Mouse (Mus musculus): ENCODE measurements around the gene Gm49601. TPM values are rescaled to one million over a fixed set of nuclear protein-coding genes. Genes with fewer than 3 reads are reported as not detected.

Gene Gm49601
- total and polyA plus RNA-seq, 2 experiments from 2014 or later, result 4.9 to 33.4 TPM

DNA sequence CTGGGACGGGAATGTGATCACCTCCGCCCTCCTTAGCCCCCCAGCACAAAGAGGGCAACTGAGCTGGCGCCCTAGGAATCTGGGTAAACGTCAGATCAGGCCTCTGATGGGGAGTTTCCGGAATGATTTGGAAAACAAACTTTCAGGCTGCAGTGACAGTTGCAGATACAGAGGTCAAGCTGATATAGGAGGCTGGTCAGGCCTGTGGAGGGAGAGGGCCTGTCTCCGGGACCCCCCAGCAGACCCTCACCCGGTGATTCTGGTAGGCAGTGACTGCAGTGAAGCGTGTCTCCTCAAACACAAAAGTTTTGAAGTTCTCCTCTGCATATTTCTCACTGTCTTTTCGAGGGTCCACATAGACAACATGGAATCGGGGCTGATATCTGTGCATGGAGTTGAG, 43.1 kb downstream of the Gm49601 start:
- H3K9ac ChIP-seq, result no peak overlapping the region

DNA sequence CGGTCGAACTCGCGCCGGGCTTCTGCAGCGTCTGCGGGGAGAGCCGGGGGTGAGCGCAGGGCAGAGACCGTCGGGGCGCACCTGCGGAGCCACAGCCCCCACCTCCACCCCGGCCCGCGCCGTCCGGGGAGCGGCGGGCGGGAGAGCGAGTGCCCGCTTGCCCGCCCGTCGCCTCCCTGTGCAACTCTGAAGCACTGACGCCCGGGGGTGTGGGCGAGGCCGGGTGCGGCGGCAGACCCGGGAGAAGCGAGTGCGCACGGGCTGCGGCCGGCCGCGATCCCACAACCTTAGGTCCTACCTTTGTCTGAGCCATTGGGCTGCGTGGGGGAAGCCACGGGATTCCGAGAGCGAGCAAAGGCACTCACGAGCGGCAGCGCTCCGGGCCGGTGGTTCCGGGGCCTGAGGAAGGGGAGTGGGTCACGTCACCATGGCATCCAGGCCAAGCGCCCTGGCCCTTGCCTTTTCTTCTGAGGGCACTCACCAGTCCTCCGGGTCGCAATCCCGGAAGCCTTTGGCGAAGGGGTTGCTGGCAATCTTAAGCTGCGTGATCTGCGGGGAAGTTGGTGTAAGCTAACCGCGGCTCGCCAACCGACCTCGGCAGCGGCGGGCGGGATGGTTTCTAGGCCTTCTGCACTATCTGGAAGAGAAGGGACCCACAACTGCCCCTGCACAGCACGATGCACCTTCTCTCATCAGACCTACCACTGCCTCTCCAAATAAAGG, 43.6 kb downstream of the Gm49601 start:
- Histone ChIP-seq H3K36me3 (ENCODE audit: insufficient read depth) (no peaks in the 10 kb centered on the region), H3K27me3 (ENCODE audit: insufficient read depth, low read length) (peaks cover 79% of the 10 kb centered on the region), H3K9me3 (ENCODE audit: low read length) (no peaks in the 10 kb centered on the region), H3K4me1 (ENCODE audit: insufficient read depth) (peaks cover 5% of the 10 kb centered on the region; the same call in 1 of the 2 replicates), H3K9ac (no peak overlapping the region), H3K27ac (ENCODE audit: low read depth, low read length) (no peak overlapping the region), H3K4me3 (ENCODE audit: low read depth, low read length) (peak overlapping the region; percentile 40), H3K4me2 (ENCODE audit: low read depth) (peak overlapping the region; percentile 68)
- ATAC-seq, result no peak
- DNase-seq, result no peak
- no peak for TF ChIP-seq CTCF (IDR thresholded peaks at IDR 0.05; ENCODE audit: low read depth)
- 2% methylated on average over 42 of the region's 67 CpGs for WGBS

More for the DNA sequence above, 43.1 kb downstream of the Gm49601 start:
- no peak overlapping the region for H3K4me3 ChIP-seq (ENCODE audit: low read depth, low read length)
- ATAC-seq (no peak), DNase-seq (no peak)
- no peak overlapping the region for H3K4me2 ChIP-seq (ENCODE audit: low read depth)
- H3K36me3 ChIP-seq (ENCODE audit: insufficient read depth), result no peaks in the 10 kb centered on the region
- whole genome bisulfite sequencing, result 20% methylated on average over 10 of the region's 10 CpGs
- peaks cover 5% of the 10 kb centered on the region; the same call in 1 of the 2 replicates for H3K4me1 ChIP-seq (ENCODE audit: insufficient read depth)
- no peak for TF ChIP-seq CTCF (IDR thresholded peaks at IDR 0.05; ENCODE audit: low read depth)
- no peak overlapping the region for H3K27ac ChIP-seq (ENCODE audit: low read depth, low read length)
- H3K9me3 ChIP-seq (ENCODE audit: low read length), result no peaks in the 10 kb centered on the region
- H3K27me3 ChIP-seq (ENCODE audit: insufficient read depth, low read length), result peaks cover 85% of the 10 kb centered on the region

DNA sequence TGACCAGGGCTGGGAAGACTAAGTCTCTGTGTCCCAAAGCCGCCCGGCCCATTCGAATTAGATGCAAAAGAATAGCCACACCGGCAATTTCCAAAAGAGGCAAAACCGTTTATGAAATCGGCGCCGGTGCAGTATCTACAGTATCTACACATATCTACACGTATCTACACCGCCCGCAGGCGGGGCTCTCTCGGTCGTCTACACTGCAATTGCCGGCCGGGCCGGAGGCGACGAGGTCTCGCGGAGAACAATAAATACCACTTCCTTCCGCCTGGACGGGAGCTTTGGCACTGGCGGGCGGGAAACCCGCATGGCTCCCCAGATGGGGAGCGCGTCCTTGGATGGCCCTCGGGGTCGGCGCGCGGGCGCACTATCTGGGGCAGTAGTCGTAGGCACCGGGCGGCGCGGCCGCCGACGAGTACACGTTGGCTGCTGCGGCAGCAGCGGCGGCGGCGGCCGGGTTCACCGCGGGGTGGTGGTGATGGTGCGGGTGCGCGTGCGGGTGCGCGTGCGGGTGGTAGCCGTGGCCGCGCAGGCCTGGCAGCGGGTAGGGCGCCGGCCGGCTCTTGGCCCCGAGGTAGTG, 44.5 kb downstream of the Gm49601 start:
- H3K4me3 ChIP-seq (ENCODE audit: low read depth, low read length), result peak overlapping the region; percentile 40
- H3K4me1 ChIP-seq (ENCODE audit: insufficient read depth), result peaks cover 5% of the 10 kb centered on the region; the same call in 1 of the 2 replicates
- no peaks in the 10 kb centered on the region for H3K36me3 ChIP-seq (ENCODE audit: insufficient read depth)
- ATAC-seq, result peak; percentile 52
- peaks cover 73% of the 10 kb centered on the region for H3K27me3 ChIP-seq (ENCODE audit: insufficient read depth, low read length)
- H3K9ac ChIP-seq, result peak overlapping the region; percentile 41
- TF ChIP-seq CTCF (IDR thresholded peaks at IDR 0.05; ENCODE audit: low read depth), result no peak; the same call in 1 of the 2 replicates
- no peaks in the 10 kb centered on the region for H3K9me3 ChIP-seq (ENCODE audit: low read length)
- 2% methylated on average over 60 of the region's 66 CpGs for WGBS
- no peak overlapping the region for H3K27ac ChIP-seq (ENCODE audit: low read depth, low read length)
- no peak for DNase-seq
- H3K4me2 ChIP-seq (ENCODE audit: low read depth), result peak overlapping the region; percentile 68

DNA sequence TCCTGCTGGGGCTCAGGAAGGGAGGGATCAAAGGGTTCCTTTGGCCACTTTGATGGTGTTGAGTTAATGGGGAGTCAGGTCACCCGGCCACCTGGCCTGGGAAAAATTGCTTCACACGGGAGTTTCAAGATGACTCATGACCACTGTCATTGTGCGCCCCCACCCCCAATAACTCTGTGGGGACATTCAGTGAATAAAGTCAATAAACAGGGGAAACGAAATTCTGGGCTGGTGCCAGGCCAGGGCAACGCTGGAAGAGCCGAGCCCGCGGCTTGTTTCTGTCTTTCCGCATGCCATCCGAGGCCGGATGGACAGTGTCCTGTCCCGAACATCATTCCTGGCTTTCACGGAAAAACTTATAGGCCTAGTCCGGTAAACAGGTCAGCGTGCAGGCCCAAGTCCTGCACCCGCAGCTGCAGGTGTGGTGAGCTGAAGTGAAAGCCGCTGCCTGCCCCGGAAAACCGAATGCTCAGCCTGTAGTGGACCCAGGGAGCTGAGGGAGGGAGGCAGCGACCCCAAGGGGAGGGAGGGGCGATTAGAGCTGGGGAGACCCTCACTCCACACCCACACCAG, 45.1 kb downstream of the Gm49601 start:
- no peak for TF ChIP-seq CTCF (IDR thresholded peaks at IDR 0.05; ENCODE audit: low read depth)
- 4% methylated on average over 20 of the region's 21 CpGs for WGBS
- Histone ChIP-seq H3K4me3 (ENCODE audit: low read depth, low read length) (peak overlapping the region; percentile 40), H3K36me3 (ENCODE audit: insufficient read depth) (no peaks in the 10 kb centered on the region), H3K27ac (ENCODE audit: low read depth, low read length) (no peak overlapping the region), H3K27me3 (ENCODE audit: insufficient read depth, low read length) (peaks cover 68% of the 10 kb centered on the region), H3K4me1 (ENCODE audit: insufficient read depth) (no peaks in the 10 kb centered on the region), H3K9ac (no peak overlapping the region), H3K9me3 (ENCODE audit: low read length) (no peaks in the 10 kb centered on the region), H3K4me2 (ENCODE audit: low read depth) (peak overlapping the region; percentile 68)
- ATAC-seq, result no peak
- DNase-seq, result no peak

DNA sequence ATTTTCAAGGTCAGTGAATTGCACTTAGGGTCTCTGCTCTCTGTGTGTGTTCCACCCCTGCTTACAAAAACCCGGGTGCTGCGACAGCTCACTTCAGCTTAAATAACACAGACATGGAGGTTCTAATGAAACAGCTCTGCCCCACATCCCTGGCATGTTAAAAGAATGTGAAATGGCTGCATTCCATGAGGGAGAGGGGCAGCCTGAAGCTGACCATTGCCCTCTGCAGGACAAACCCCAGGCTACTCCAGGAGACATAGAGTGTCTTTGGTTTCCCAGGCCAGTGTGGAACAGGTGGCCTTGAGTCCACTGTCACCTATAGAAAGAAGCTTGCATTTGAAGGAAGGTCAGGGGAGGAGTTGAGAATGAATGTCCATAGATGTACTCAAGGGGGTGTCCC, 45.8 kb downstream of the Gm49601 start:
- WGBS, result 22% methylated on average over 2 of the region's 2 CpGs
- Histone ChIP-seq H3K9ac (no peak overlapping the region), H3K27me3 (ENCODE audit: insufficient read depth, low read length) (peaks cover 61% of the 10 kb centered on the region), H3K27ac (ENCODE audit: low read depth, low read length) (no peak overlapping the region), H3K36me3 (ENCODE audit: insufficient read depth) (no peaks in the 10 kb centered on the region), H3K4me1 (ENCODE audit: insufficient read depth) (no peaks in the 10 kb centered on the region), H3K9me3 (ENCODE audit: low read length) (no peaks in the 10 kb centered on the region), H3K4me3 (ENCODE audit: low read depth, low read length) (no peak overlapping the region), H3K4me2 (ENCODE audit: low read depth) (no peak overlapping the region)
- DNase-seq (no peak), ATAC-seq (no peak)
- no peak for TF ChIP-seq CTCF (IDR thresholded peaks at IDR 0.05; ENCODE audit: low read depth)

DNA sequence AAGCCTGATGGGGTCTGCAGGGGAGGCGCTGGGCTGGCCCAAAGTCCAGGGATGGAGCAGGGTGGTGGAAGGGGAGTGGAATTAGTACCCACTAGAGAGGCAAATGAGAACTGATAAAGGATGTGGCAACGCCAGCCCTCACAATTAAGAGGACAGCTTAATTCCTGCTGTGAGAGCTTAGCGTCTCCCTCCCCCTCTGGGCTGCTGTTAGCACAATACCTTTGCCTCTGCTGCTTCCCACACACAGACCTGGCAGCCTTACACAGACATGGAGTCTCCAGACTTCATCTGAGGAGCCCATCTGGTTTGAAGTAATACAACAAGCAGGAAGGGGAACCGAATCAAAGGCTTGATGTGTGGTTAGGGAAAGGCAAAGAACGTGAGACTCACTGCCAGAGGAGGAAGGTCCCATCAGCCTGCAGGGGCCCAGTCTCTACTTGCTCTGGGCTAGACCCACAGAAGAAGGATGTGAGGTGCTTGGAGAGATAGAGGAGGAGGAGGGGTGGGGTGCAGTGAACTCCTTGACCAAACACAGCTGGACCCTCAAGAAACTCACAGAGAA, 48.5 kb downstream of the Gm49601 start:
- H3K27ac ChIP-seq (ENCODE audit: low read depth, low read length), result no peak overlapping the region
- H3K4me3 ChIP-seq (ENCODE audit: low read depth, low read length), result no peak overlapping the region
- no peaks in the 10 kb centered on the region for H3K9me3 ChIP-seq (ENCODE audit: low read length)
- H3K9ac ChIP-seq, result no peak overlapping the region
- no peak for TF ChIP-seq CTCF (IDR thresholded peaks at IDR 0.05; ENCODE audit: low read depth)
- no peaks in the 10 kb centered on the region for H3K36me3 ChIP-seq (ENCODE audit: insufficient read depth)
- no peaks in the 10 kb centered on the region for H3K4me1 ChIP-seq (ENCODE audit: insufficient read depth)
- H3K4me2 ChIP-seq (ENCODE audit: low read depth), result no peak overlapping the region
- DNase-seq, result no peak
- H3K27me3 ChIP-seq (ENCODE audit: insufficient read depth, low read length), result peaks cover 34% of the 10 kb centered on the region
- WGBS, result 16% methylated on average over 5 of the region's 5 CpGs
- ATAC-seq, result no peak

DNA sequence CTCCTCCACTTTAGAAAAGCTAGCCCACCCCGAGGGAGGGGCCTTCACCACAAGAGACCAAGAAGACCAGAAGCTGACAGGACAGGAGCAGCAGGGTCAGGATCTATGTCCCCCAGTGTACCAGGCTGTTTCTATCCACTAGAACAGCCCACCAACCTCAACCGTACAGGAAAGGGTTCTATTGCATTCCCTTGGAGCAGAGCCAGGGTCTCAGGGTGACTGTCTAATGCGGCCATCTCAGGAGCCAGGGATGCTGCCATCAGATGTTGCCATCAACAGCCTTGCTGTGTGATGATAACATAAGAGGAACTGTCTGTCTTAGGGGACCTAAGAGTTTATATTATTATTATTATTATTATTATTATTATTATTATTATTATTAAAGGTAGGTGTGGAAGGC, 49.2 kb downstream of the Gm49601 start:
- H3K27me3 ChIP-seq (ENCODE audit: insufficient read depth, low read length), result peaks cover 28% of the 10 kb centered on the region
- 36% methylated on average over 3 of the region's 3 CpGs for WGBS

More for the DNA sequence above, 49.2 kb downstream of the Gm49601 start:
- no peak for ATAC-seq
- H3K4me1 ChIP-seq (ENCODE audit: insufficient read depth), result no peaks in the 10 kb centered on the region
- H3K27ac ChIP-seq (ENCODE audit: low read depth, low read length), result no peak overlapping the region
- H3K36me3 ChIP-seq (ENCODE audit: insufficient read depth), result no peaks in the 10 kb centered on the region
- DNase-seq, result no peak
- no peak overlapping the region for H3K9ac ChIP-seq
- H3K4me3 ChIP-seq (ENCODE audit: low read depth, low read length), result no peak overlapping the region
- no peaks in the 10 kb centered on the region for H3K9me3 ChIP-seq (ENCODE audit: low read length)
- H3K4me2 ChIP-seq (ENCODE audit: low read depth), result no peak overlapping the region
- no peak for TF ChIP-seq CTCF (IDR thresholded peaks at IDR 0.05; ENCODE audit: low read depth)

Data from forebrain, postnatal 0 days (tissue).